Comparison of ENCODE assay signal across 8 mouse cellular contexts in genomic region chr13:55471819-55472131, GRCm38 (mm10). TPM values are rescaled to one million over a fixed set of nuclear protein-coding genes. Genes with fewer than 3 reads are reported as not detected.
DNase-seq lines count a peak whose midpoint lies in the region; ATAC-seq lines count a peak whose summit lies in the region.

No protein-coding gene starts in this region.

- H3K9me3 ChIP-seq in limb, embryonic 15.5 days, result no peaks in the 10 kb centered on the region

- no peak for DNase-seq in frontal cortex, postnatal 10 days (ENCODE audit: low spot score in 2 of 2)
- peak; percentile 33 for DNase-seq in thymus, postnatal 25 days
- DNase-seq in thymus, postnatal 10 days (ENCODE audit: low spot score in 2 of 2), result no peak
- no peak for DNase-seq in adipocyte (ENCODE audit: low spot score)
- DNase-seq in urinary bladder, adult 2 months (ENCODE audit: low spot score), result no peak
- no peak for DNase-seq in natural killer cell, adult 2 months (ENCODE audit: low spot score in 2 of 2)

- peak overlapping the region; percentile 61 for H3K4me3 ChIP-seq in limb, embryonic 15.5 days

- WGBS in limb, embryonic 15.5 days, result 0% methylated on average over 31 of the region's 31 CpGs

- peaks cover 29% of the 10 kb centered on the region for H3K36me3 ChIP-seq in limb, embryonic 15.5 days

- no peaks in the 10 kb centered on the region for H3K27me3 ChIP-seq in limb, embryonic 15.5 days

- peak overlapping the region; percentile 100 for H3K4me2 ChIP-seq in limb, embryonic 15.5 days

- peak overlapping the region; percentile 62 for H3K27ac ChIP-seq in limb, embryonic 15.5 days

- peaks cover 48% of the 10 kb centered on the region for H3K4me1 ChIP-seq in limb, embryonic 15.5 days

- ATAC-seq in frontal cortex, adult (ENCODE audit: low TSS enrichment), result peak; percentile 2; the same call in 1 of the 2 replicates
- ATAC-seq in limb, embryonic 15.5 days (ENCODE audit: insufficient number of reproducible peaks, low FRiP score, low TSS enrichment, low read depth), result 0 out of 2 replicates have a peak, but pooled peaks have one; percentile 9

- H3K9ac ChIP-seq in limb, embryonic 15.5 days, result peak overlapping the region; percentile 58

RNA-seq across cellular contexts. Expression of gene Prr7, which starts 7.7 kb away (rescaled TPM):
- polyA plus RNA-seq in limb, embryonic 15.5 days (2015; fragmentation: Nextera tagmentation; extraction: Ambion mirVana), result 0.38 and 1.2 TPM in 2 replicates
- 3.5 and 3.8 TPM in 2 replicates for polyA plus RNA-seq in urinary bladder, adult 2 months (2012; rRNA removed)

RNA-seq across cellular contexts. Expression of gene Dbn1, which starts 16.1 kb away (rescaled TPM):
- polyA plus RNA-seq in limb, embryonic 15.5 days (2015; fragmentation: Nextera tagmentation; extraction: Ambion mirVana), result 162 and 172 TPM in 2 replicates
- polyA plus RNA-seq in urinary bladder, adult 2 months (2012; rRNA removed), result 43.0 and 45.3 TPM in 2 replicates

RNA-seq across cellular contexts. Expression of gene Grk6, which starts 26.9 kb away (rescaled TPM):
- 34.3 and 39.0 TPM in 2 replicates for polyA plus RNA-seq in limb, embryonic 15.5 days (2015; fragmentation: Nextera tagmentation; extraction: Ambion mirVana)
- polyA plus RNA-seq in urinary bladder, adult 2 months (2012; rRNA removed), result 37.4 and 42.4 TPM in 2 replicates

RNA-seq across cellular contexts. Expression of gene Pdlim7, which starts 41.7 kb away (rescaled TPM):
- polyA plus RNA-seq in limb, embryonic 15.5 days (2015; fragmentation: Nextera tagmentation; extraction: Ambion mirVana), result 147 and 213 TPM in 2 replicates
- 382 and 383 TPM in 2 replicates for polyA plus RNA-seq in urinary bladder, adult 2 months (2012; rRNA removed)

RNA-seq across cellular contexts. Expression of gene F12, which starts 45.2 kb away (rescaled TPM):
- polyA plus RNA-seq in limb, embryonic 15.5 days (2015; fragmentation: Nextera tagmentation; extraction: Ambion mirVana), result 0.17 TPM in 1 of 2 replicates, not detected in the other
- polyA plus RNA-seq in urinary bladder, adult 2 months (2012; rRNA removed), result 0.06 and 0.07 TPM in 2 replicates
